Mouse (Mus musculus) spleen, adult 2 months (tissue): ENCODE measurements around the gene Slc29a1.

Experiments
- CTCF ChIP-seq: fragments of 200-500 bp; IDR thresholded peaks from 2 replicates; pipeline ENCODE4 v1.5.1; 2011; ENCODE audit warnings: mild to moderate bottlenecking, inconsistent platforms; ENCODE audit not compliant: insufficient read depth, insufficient read length, insufficient replicate concordance; ENCODE audit errors: extremely low read depth
- POLR2A ChIP-seq: fragments of 200-500 bp; IDR thresholded peaks from 2 replicates; pipeline ENCODE4 v1.6.1; 2011; ENCODE audit warnings: low read depth, low read length, inconsistent platforms

DNA sequence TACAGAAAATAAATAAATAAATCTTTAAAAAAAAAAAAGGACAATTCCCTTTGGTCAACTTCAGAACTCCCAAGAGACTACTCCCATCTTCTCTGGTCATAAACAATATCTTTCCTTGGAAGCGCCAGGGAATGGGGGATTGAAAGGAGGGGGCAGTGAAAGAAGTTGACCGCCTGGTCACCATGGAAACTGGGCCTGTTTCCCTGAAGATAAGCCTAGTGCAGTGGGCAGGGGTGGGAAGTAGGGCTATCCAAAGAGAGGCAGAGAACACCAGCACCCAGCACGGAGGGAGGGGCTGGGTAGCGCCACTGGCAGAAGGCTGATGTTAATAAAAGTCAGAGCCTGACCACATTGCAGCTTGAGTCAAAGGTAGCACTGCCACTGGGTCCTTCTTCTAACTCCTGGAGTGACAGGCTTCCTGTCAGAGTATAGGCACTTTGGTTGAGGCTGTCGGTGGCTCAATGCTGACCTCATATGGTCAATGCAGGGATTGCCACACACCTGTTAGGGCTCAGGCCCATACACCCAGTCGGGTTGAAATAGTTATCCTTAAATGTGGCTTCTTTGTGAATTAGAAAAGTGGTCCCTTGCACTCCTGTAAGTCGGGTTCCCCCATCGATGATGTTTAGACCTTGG lies 47.5 kb downstream of the Slc29a1 start:
- TF ChIP-seq POLR2A: no peak
- peak; percentile 95; the same call in 1 of the 2 replicates for TF ChIP-seq CTCF
